Mouse (Mus musculus): ENCODE data around the gene Cep131. TPM values are rescaled to one million over a fixed set of nuclear protein-coding genes. Genes with fewer than 3 reads are reported as not detected.

The Cep131 gene
- polyA plus RNA-seq, 1 experiment from 2014 or later: 26.1 TPM

MicroRNA genes within 50 kb of the gene (microRNA counts, 519-probe panel; counts per million panel counts)
- microRNA mmu-miR-338-3p: 3,347 counts per million, percentile 44 among the panel's probes with 10 or more counts
- not detected for microRNA mmu-miR-338-5p

Small RNAs within 50 kb of the gene (microRNA-seq; reads per million reads assigned to microRNA genes)
- gene Gm25948 (not detected), gene Mir3065 (not detected), gene Mir338 (not detected)

Other genes with a start within 250 kb of the Cep131 start
- gene Chmp6, start 173.4 kb downstream of the Cep131 start, polyA plus RNA-seq (2015; fragmentation: Nextera tagmentation; extraction: Ambion mirVana): 97.5 and 102 TPM in 2 replicates
- 11.1 and 12.7 TPM in 2 replicates for gene Baiap2, start 144.1 kb downstream of the Cep131 start, polyA plus RNA-seq (2015; fragmentation: Nextera tagmentation; extraction: Ambion mirVana)
- gene Aatk, start 39.7 kb downstream of the Cep131 start, polyA plus RNA-seq (2015; fragmentation: Nextera tagmentation; extraction: Ambion mirVana): 28.2 and 34.2 TPM in 2 replicates
- gene Tepsin, start 11.9 kb upstream of the Cep131 start, polyA plus RNA-seq (2015; fragmentation: Nextera tagmentation; extraction: Ambion mirVana): 20.6 and 21.7 TPM in 2 replicates
- gene Ndufaf8, start 12.1 kb upstream of the Cep131 start, polyA plus RNA-seq (2015; fragmentation: Nextera tagmentation; extraction: Ambion mirVana): 38.0 and 45.6 TPM in 2 replicates
- gene Slc38a10, start 64.5 kb upstream of the Cep131 start, polyA plus RNA-seq (2015; fragmentation: Nextera tagmentation; extraction: Ambion mirVana): 103 and 108 TPM in 2 replicates
- gene Bahcc1, start 146.1 kb upstream of the Cep131 start, polyA plus RNA-seq (2015; fragmentation: Nextera tagmentation; extraction: Ambion mirVana): 13.6 and 15.3 TPM in 2 replicates